Mouse (Mus musculus): ENCODE measurements at regions not wholly inside any gene's neighbourhood (a gene's known extent, or its start where the extent isn't known, plus 50 kb on each side); places are given as distances from the start of the nearest gene placed in this dataset.

GRCm38 (mm10) chr3:63638572-63638971, 154.9 kb upstream of the Gm34302 start:
- no peak for DNase-seq (ENCODE audit: low spot score)

- DNase-seq (ENCODE audit: low spot score): no peak
Measured at GRCm38 (mm10) chr3:63637913-63638312, 154.2 kb upstream of the Gm34302 start.

DNA sequence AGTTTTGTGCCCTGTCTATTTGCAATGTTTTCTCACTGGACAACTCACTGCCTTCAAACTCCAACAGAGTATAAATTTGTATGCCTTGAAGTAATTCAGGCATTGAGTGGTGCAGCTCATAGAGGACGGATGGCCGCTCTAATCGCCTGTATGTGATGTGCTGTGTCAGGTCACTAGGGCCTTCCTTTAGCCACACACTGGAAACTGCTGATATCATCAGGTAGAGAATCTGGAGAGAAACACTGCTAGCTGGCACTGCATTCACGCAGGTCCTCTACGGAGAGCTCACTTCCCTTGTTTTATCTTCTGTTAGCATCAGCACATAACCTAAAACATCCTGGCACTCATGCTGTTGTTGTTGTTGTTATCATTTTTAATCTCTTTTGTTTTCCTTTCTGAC, 144.0 kb upstream of the Gm34302 start:
- no peak for DNase-seq (ENCODE audit: low spot score)

GRCm38 (mm10) chr3:63616127-63616526, 132.4 kb upstream of the Gm34302 start:
- no peak for DNase-seq (ENCODE audit: low spot score)

DNA sequence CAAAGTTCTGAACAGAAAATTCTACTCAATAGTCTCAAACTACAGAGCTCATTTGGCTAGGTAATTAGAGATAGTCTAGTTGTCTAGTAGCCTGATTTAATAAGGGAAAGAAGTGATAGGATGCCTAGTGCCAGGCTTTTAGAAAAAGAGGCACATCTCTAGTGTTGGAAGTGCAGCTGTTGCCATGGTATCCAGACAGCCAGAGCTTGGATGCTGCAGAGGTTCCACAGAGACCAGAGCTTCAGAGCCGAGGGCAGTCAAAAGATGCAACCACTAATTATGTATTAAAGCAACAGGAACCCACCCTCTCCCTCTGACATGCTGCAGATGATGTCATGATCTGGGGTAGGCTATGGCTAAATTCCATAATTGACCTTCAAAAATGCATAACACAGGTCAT, 130.0 kb upstream of the Gm34302 start:
- no peak for DNase-seq (ENCODE audit: low spot score)

- no peak for DNase-seq (ENCODE audit: low spot score)
Measured at GRCm38 (mm10) chr3:63612767-63613363, 129.2 kb upstream of the Gm34302 start.

DNA sequence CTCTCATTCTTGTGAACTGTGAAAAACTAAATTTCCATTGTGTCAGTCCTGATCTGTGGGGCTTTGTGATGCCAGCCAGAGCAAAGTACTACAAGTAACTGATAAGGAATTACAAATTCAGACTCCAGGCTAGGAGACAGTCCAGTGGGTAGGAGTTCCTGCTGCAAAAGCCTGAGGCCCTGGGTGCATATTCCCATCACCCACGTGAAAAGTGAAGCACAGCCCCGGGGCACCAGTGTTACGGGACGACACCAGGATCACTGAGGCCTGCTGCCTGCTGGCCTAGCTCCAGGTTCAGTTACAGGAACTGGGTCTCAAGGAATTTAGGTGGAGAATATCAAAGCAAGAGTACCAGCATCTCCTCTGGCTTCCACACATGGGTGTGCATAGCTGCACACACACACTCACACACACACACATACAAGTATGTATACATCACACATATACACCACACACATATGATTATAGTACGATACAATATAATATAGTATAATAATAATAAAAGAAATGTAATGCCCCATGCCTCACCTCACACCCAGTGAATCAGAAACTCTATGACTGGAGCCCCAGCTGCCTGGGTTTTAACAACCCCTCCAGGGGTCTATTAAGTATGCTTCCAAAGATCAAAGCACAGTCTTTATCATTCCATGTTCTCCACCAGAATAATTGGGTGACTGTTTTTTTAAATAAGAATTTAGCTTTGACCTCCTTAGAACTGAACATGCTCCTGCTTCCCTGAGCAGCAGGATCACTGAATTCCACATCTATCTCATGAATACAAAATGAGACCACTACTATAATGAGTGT, 126.6 kb upstream of the Gm34302 start:
- DNase-seq (ENCODE audit: low spot score): no peak

GRCm38 (mm10) chr3:63609454-63610112, 125.9 kb upstream of the Gm34302 start:
- DNase-seq (ENCODE audit: low spot score): no peak

- no peak for DNase-seq (ENCODE audit: low spot score)
Measured at GRCm38 (mm10) chr3:63582717-63583696, 99.3 kb upstream of the Gm34302 start.

DNA sequence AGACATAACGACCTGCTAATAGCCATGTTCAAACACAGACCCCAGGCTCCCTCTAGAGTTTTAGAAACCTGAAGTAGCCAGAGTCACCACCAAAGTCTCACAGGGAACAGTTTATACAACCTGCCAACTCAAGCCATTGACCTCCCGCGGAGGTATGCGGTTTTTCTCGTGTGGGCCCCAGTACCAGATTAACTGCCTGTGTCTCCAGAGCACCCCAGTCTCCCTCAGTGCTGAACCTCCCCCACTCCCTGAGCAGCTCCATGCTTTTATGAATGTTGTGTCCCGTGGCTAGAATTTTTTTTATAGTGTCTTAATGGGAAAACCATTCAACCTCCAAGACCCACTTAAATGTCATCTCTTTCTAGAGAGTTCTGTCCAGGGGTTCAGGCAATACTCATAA, 98.5 kb upstream of the Gm34302 start:
- no peak for DNase-seq (ENCODE audit: low spot score)

- DNase-seq (ENCODE audit: low spot score): peak; percentile 26
Measured at GRCm38 (mm10) chr3:63570607-63571353, 87.1 kb upstream of the Gm34302 start.

DNA sequence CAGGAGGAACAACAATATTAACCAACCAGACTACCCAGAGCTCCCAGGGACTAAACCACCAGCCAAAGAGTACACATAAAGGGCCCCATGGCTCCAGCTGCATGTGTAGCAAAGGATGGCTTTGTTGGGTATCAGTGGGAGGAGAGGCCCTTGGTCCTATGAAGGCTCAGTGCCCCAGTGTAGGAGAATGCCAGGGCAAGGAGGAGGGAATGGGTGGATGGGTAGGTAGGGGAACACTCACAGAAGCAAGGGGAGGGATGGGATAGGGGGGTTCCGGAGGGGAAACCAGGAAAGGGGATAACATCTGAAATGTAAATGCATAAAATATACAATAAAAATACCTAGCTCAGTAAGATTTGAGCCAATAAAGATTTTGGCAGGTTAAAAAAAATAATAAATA, 86.4 kb upstream of the Gm34302 start:
- DNase-seq (ENCODE audit: low spot score): no peak

- DNase-seq (ENCODE audit: low spot score): no peak
Measured at GRCm38 (mm10) chr3:63569004-63569596, 85.4 kb upstream of the Gm34302 start.

GRCm38 (mm10) chr3:63567726-63568125, 84.0 kb upstream of the Gm34302 start:
- no peak for DNase-seq (ENCODE audit: low spot score)

- DNase-seq (ENCODE audit: low spot score): no peak
Measured at GRCm38 (mm10) chr3:63563057-63563456, 79.4 kb upstream of the Gm34302 start.

GRCm38 (mm10) chr3:63562532-63562931, 78.9 kb upstream of the Gm34302 start:
- DNase-seq (ENCODE audit: low spot score): no peak

- no peak for DNase-seq (ENCODE audit: low spot score)
Measured at GRCm38 (mm10) chr3:63560745-63561151, 77.1 kb upstream of the Gm34302 start.

- DNase-seq (ENCODE audit: low spot score): no peak
Measured at GRCm38 (mm10) chr3:63556741-63557140, 73.1 kb upstream of the Gm34302 start.

DNA sequence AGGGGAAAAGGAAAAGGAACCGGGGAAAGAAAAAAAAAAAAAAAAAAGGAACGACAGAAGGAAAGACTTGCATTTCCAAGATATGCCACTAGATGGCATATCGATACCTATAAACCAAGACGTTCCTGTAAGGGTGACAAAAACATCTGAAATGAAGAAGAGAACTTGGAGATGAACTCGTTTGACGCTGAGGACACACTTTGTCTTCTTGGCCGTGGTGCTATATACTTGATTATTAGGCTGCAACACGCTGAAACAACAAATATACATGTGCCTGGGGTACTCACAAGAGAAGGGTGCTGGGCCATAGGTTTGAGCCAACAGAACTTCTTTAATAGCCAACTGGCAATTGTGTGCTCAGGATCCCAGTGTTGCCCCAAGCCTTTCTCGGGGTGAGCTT, 71.2 kb upstream of the Gm34302 start:
- DNase-seq (ENCODE audit: low spot score): peak; percentile 9

DNA sequence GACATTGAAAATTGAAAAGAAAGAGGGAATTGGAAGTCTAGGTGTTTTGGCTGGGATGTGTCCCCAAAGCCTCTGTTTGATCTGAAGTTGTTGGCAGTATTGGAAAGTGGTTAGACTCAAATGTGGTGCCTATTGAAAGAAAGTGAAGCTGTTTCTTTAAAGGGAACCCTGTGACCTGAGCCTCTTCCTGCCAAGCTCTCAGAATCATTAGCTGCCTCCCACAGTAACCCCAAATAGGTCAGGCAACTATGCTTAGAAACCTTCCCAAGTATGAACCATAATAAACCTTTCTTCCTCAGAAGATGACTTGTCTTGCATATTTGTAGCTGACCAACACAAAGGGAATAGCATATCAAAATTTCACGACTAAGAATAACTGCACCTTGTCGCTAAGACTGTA, 69.7 kb upstream of the Gm34302 start:
- DNase-seq (ENCODE audit: low spot score): no peak

DNA sequence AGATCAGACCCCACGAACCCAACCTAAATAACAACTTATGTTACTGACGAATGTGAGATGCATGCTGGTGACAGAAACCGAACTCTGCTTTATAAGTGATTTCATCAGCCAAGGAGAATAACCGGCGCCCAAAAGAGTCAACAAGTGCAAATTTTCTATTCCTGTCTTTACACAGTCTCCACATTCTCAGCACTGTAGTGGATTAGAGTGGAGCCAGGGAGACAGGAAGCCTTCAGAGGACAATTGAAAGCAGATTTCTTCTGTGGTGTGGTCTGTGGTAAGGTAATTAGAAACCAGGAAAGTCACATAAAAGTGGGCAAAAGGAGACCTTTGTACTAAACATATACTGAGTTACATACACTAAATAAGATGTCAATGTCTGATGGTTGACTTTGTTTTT, 68.0 kb upstream of the Gm34302 start:
- DNase-seq (ENCODE audit: low spot score): no peak

Data from heart, adult 8-10 months (tissue).